Mouse (Mus musculus) cerebellum, adult 2 months (tissue): ENCODE data around the gene 4930469K13Rik.

Source experiments
- CTCF ChIP-seq: fragments of 200-500 bp; IDR thresholded peaks from 2 replicates; pipeline ENCODE4 v1.5.1; 2011; ENCODE audit warnings: low read depth, mild to moderate bottlenecking, control low read depth, low read length, moderate library complexity, borderline replicate concordance; ENCODE audit not compliant: insufficient read depth
- POLR2A ChIP-seq: fragments of 200-500 bp; IDR thresholded peaks from 2 replicates; pipeline ENCODE4 v1.6.1; 2011; ENCODE audit warnings: low read length, control low read depth, borderline replicate concordance; ENCODE audit not compliant: insufficient read depth

DNA sequence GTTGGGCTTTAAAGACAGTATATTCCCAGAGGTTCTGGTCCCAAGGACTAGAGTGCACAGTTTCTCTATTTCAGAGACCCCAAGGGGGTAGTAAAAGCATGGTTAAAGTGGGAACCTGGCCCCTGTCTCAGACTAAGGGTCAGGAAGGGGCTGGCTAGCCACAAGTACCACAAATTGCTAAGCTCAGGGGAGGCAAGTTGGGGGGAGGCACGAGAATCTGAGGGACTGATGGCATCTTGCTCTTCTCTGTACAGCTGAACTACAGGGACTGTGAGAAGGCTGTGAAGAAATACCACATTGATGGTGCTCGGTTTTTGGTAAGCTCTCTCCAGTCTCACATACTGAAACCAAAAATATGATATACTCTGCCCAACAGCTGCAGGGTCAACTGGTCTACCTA is 47.7 kb downstream of the 4930469K13Rik start:
- TF ChIP-seq POLR2A, result no peak
- no peak for TF ChIP-seq CTCF
